Mouse (Mus musculus): ENCODE data around the gene St3gal5. TPM values are rescaled to one million over a fixed set of nuclear protein-coding genes. Genes with fewer than 3 reads are reported as not detected.

St3gal5 gene
- polyA plus RNA-seq, 1 experiment from 2014 or later: 62.1 TPM

DNA sequence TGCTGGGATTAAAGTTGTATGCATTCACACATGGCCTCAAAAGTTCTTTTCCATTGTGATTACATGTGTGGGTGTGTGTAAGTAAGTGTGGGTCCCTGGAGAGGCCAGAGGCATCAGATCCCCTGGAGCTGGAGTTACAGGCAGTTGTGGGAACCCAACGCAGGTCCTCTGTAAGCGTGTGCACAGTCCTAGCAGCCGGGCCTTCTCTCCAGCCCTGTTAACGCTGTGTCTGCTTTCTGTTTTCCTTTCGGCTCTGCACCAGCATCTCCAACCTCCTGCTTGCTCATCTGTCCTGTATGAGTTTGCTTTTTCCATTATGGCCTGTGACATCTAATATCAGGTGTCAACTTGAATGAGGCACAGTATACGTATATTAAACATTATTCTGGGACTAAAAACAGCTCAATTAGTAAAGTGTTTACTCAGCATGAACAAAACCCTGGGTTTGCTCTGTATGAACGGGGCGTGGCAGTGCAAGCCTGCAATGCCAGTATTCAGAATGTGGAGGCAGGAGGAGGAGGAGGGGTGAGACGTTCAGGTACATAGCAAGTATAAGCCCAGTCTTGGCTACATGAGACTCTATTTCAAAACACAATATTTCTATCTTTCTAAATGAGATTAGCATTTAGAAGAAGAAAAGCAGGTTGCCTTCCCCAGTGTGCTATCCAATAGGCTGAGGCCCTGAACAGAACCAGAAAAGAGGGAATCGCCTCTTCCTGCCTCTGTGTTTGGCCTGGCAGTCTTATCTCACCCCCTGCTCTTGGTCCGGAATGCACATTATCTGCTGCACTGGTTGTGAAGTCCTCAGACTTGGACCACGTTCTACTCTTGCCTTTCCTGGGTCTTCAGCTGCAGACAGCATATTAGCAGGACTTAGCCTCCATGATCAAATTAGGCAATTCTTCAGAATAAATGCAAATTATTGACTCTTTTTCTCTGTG lies 82.4 kb downstream of the St3gal5 start:
- Histone ChIP-seq H3K27ac (no peak overlapping the region), H3K4me1 (no peaks in the 10 kb centered on the region), H3K36me3 (replicated peaks) (no peaks in the 10 kb centered on the region), H3K9ac (no peak overlapping the region), H3K4me2 (no peak overlapping the region), H3K27me3 (replicated peaks) (no peaks in the 10 kb centered on the region), H3K9me3 (no peaks in the 10 kb centered on the region), H3K4me3 (no peak overlapping the region)
- no peak for ATAC-seq (replicated peaks)
- WGBS: 83% methylated on average over 12 of the region's 12 CpGs

DNA sequence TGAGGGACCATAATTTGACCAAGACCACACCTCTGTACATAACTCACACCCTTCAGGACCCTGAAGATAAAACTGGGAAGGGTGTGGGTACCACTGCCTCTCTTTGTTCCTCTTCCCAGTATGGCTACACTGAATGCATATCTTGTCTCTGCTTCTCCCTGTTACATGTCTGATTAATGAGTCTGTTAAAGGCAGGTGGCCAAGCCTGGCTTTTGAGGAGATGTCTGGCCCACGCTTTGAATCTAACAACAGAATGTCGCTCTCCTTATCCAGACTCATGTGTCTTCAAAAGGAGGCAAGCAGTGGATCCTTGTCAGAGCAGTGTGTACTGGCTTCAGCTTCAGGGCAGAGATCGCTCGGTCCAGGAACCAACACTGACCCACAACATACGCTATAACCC lies 87.2 kb downstream of the St3gal5 start:
- H3K27ac ChIP-seq: no peak overlapping the region
- peaks cover 15% of the 10 kb centered on the region for H3K27me3 ChIP-seq (replicated peaks)
- no peaks in the 10 kb centered on the region for H3K9me3 ChIP-seq
- no peak overlapping the region for H3K4me3 ChIP-seq
- H3K4me1 ChIP-seq: peaks cover 10% of the 10 kb centered on the region
- ATAC-seq (replicated peaks): no peak
- H3K4me2 ChIP-seq: no peak overlapping the region
- no peaks in the 10 kb centered on the region for H3K36me3 ChIP-seq (replicated peaks)
- H3K9ac ChIP-seq: no peak overlapping the region
- 89% methylated on average over 5 of the region's 5 CpGs for WGBS

DNA sequence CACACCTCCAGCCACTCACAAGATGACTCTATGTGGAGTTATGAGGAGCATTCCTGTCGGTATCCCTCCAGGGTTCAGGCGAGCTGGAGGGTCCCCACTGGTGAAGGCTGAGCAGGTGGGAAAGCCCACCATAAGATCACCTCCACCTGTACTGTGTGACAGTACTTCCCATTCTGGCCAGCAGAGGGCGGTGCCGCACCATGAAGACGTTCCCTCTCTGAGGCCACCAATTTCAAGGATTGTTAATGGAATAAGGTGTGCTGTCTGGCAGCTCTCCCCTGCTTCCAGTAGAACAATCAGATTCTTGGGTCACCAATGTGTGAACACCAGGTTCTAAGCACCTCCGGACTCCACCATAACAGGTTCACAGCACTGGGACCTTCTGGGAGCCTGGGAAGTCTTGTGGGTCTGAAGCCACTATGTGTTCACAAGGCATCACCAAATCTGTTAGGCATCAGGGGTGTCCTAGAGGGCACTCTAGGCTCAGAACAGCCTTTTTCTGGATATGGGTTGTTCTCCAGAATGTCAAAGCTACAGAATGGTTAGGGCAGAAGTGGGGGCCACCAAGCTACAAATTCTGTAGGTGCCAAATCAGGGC lies 88.6 kb downstream of the St3gal5 start:
- Histone ChIP-seq H3K27me3 (replicated peaks) (peaks cover 19% of the 10 kb centered on the region), H3K9me3 (no peaks in the 10 kb centered on the region), H3K27ac (no peak overlapping the region), H3K9ac (no peak overlapping the region), H3K36me3 (replicated peaks) (no peaks in the 10 kb centered on the region), H3K4me1 (peaks cover 11% of the 10 kb centered on the region), H3K4me3 (no peak overlapping the region), H3K4me2 (no peak overlapping the region)
- ATAC-seq (replicated peaks): peak; percentile 75
- WGBS: 5% methylated on average over 6 of the region's 6 CpGs

DNA sequence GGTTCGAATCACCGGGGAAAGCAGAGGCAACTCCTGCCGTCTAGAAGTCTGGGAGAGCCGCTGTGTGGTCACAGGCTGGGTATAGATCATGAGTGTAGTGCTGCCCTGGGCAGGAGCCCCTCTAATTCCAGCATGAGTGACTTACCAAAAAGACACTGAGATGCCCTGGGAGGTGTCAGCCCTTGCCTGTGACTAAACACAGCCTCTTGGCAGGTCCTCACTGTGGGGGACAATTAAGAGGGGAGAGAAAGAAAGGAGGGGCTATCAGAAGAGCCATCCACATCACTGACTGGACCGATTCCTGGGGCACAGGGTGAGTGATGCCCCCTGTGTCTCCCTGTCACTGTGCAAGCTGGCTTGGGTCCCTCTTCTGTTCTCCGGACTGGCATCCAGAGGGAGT lies 89.4 kb downstream of the St3gal5 start:
- no peak for ATAC-seq (replicated peaks)
- 79% methylated on average over 6 of the region's 6 CpGs for WGBS
- Histone ChIP-seq H3K4me2 (no peak overlapping the region), H3K4me1 (peaks cover 11% of the 10 kb centered on the region), H3K4me3 (no peak overlapping the region), H3K9ac (no peak overlapping the region), H3K27ac (no peak overlapping the region), H3K27me3 (replicated peaks) (peaks cover 19% of the 10 kb centered on the region), H3K9me3 (no peaks in the 10 kb centered on the region), H3K36me3 (replicated peaks) (no peaks in the 10 kb centered on the region)

DNA sequence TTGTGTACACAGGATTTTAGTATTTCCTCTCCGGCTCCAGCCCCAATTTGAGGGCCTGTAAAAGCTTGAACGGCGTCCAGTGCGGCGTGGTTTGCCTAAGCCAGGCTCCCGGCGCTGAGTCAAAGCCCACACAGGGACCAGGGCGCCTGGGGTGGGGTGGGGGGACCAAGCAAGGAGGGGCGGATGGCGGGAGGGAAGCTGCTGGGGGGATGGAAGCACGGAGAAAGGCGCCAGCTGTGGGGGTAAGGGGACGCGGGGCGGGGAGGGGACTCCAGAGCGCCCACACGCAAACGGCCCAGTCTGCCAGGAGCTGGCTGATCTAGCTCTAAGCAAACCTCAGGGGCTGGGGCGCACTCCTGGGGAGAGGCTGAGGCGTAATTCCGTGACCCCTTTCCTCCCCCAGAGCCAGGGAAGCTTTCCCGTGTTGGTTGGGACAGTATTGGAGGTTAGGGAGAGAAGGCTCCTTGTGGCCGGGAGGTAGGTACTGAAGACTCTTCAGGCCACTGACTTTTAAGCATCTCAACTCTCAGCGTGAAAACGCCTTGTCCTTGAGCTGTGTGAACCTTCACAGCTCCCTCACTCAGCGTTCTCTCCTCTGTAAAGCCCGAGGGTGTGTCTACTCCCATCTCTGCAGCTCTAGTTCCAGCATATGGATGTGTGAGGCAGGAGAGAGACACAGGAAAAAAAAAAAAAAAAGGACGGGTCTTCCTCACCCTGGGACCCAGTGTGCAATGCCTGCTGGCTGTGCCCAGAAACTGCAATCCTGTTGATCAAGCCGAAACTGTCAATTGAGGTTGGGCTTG lies 91.9 kb downstream of the St3gal5 start:
- Histone ChIP-seq H3K27ac (no peak overlapping the region), H3K36me3 (replicated peaks) (no peaks in the 10 kb centered on the region), H3K27me3 (replicated peaks) (peaks cover 19% of the 10 kb centered on the region), H3K4me3 (peak overlapping the region; percentile 7; the same call in 1 of the 2 replicates), H3K4me1 (peaks cover 11% of the 10 kb centered on the region), H3K9ac (no peak overlapping the region), H3K9me3 (no peaks in the 10 kb centered on the region), H3K4me2 (peak overlapping the region; percentile 48)
- WGBS: 2% methylated on average over 28 of the region's 29 CpGs
- ATAC-seq (replicated peaks): no peak

DNA sequence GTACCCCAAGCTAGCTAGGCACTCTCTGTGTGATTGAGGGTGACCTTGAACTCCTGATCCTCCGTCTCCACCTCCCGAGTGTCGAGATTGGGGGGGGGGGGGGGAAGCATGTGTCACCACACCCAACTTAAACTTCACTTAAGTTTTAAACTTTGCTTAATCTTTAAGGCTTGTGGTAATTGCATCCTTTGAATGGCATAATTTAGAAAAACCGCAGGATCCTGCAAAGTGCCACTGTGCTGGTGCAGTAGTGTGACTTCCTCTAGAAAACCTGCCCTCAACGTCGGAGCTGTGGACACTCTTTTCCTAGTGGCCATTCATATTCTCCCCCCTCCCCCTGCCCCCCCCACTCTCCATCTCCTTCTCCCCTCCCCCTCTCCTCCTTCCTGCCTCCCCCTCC lies 92.7 kb downstream of the St3gal5 start:
- no peak for ATAC-seq (replicated peaks)
- Histone ChIP-seq H3K36me3 (replicated peaks) (no peaks in the 10 kb centered on the region), H3K27me3 (replicated peaks) (peaks cover 19% of the 10 kb centered on the region), H3K27ac (no peak overlapping the region), H3K9ac (no peak overlapping the region), H3K4me1 (peaks cover 11% of the 10 kb centered on the region), H3K9me3 (no peaks in the 10 kb centered on the region), H3K4me3 (no peak overlapping the region), H3K4me2 (no peak overlapping the region)
- WGBS: 39% methylated on average over 6 of the region's 6 CpGs

DNA sequence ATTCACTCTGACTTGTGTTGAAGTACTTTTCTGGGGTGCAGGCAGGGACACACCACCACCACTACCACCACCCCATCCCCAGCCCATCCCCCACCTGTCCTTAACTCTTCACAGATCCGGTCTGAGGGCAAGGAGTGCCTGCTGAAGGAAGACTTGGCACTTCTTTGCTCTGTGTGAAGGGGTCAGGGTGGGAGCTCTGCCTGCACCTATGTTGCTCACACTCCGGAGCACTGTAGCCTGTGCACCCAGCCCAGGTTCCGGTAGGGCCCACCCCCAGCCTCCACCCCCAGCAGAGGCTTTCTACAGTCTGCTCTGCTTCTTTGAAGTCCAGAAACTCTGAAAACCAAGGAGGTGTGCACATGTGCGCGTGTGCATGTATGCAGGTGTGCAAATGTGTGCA lies 93.2 kb downstream of the St3gal5 start:
- no peak overlapping the region for H3K27ac ChIP-seq
- no peaks in the 10 kb centered on the region for H3K9me3 ChIP-seq
- no peak overlapping the region for H3K9ac ChIP-seq
- H3K4me1 ChIP-seq: peaks cover 11% of the 10 kb centered on the region
- H3K36me3 ChIP-seq (replicated peaks): no peaks in the 10 kb centered on the region
- no peak overlapping the region for H3K4me3 ChIP-seq
- 72% methylated on average over 5 of the region's 5 CpGs for WGBS
- H3K27me3 ChIP-seq (replicated peaks): peaks cover 19% of the 10 kb centered on the region
- H3K4me2 ChIP-seq: no peak overlapping the region
- ATAC-seq (replicated peaks): no peak

DNA sequence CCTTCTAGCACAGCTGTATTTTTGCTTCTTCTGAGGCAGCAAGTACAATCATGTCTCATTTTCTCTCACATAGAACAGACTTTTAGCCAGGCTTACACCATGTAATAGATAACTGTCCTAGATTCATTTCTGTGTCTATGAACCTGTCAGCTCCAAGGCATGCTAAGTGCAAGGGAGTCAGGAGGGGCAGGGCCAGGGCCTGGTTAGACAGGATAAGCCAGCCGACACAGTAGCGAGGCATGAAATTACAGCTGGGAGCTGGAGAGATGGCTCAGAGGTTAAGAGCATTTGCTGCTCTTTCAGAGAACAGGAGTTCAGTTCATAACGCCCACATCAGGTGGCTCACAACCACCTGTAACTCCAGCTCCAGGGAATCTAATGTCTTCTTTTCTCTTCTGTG lies 99.3 kb downstream of the St3gal5 start:
- no peak overlapping the region for H3K9ac ChIP-seq
- no peaks in the 10 kb centered on the region for H3K9me3 ChIP-seq
- no peak overlapping the region for H3K27ac ChIP-seq
- WGBS: 88% methylated on average over 3 of the region's 3 CpGs
- no peak overlapping the region for H3K4me2 ChIP-seq
- H3K36me3 ChIP-seq (replicated peaks): no peaks in the 10 kb centered on the region
- H3K27me3 ChIP-seq (replicated peaks): no peaks in the 10 kb centered on the region; the same call in none of the 2 replicates
- ATAC-seq (replicated peaks): no peak
- H3K4me1 ChIP-seq: peaks cover 5% of the 10 kb centered on the region; the same call in 1 of the 2 replicates
- H3K4me3 ChIP-seq: no peak overlapping the region

DNA sequence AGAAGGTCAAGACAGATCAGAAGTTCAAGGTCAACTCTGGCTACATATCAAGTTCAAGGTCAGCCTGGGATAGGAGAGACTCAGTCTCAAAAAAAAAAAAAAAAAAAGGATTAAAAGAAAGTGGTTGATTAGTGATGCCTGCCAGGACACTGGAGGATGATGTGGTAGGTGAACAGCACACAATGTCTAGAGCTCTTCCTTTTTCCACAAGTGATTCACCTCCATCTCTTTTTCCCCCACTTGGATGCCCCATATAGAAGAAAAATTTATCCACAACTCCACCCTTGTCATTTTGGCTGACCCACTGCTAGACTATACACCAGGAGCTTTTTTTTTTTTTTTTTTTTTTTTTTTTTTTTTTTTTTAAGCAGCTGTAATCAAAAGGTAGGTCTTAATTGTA lies 100.1 kb downstream of the St3gal5 start:
- no peak overlapping the region for H3K4me2 ChIP-seq
- no peaks in the 10 kb centered on the region; the same call in 1 of the 2 replicates for H3K27me3 ChIP-seq (replicated peaks)
- H3K27ac ChIP-seq: no peak overlapping the region
- H3K4me1 ChIP-seq: peaks cover 5% of the 10 kb centered on the region; the same call in 1 of the 2 replicates
- no peaks in the 10 kb centered on the region for H3K9me3 ChIP-seq
- ATAC-seq (replicated peaks): no peak
- H3K9ac ChIP-seq: no peak overlapping the region
- no peaks in the 10 kb centered on the region for H3K36me3 ChIP-seq (replicated peaks)
- no peak overlapping the region for H3K4me3 ChIP-seq

DNA sequence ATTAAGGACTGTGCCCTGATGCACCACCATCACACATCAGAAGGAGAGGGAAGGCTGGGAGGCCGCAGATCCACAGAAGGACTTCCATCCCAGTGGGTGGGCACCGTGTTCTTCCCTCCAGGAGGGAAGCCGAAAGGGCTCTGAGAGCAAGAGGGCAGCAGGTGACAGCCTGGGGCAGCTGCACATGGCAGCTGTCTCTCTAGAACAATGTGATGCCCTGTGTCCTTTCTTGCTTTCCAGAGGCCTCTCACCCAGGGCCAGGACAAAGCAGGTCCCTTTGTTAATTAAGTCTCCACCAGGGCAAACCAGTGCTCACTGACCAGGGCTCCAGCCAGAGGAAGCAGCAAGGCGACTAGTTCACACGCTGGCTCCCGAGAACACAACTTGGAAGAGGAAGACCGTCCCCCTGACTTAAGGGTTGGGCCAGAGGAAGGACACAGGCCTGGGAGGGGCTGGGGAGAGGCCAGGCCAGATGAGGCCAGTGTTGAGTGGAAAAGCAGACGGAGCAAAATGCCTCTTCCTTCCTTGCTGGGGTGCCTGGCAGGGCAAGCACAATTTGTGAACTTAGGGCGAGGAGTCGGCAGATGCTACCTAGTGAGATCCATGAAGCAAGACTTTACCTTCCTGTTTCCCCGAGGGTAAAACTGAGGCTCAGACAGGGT lies 103.3 kb downstream of the St3gal5 start:
- Histone ChIP-seq H3K27me3 (replicated peaks) (no peaks in the 10 kb centered on the region), H3K4me1 (peaks cover 5% of the 10 kb centered on the region; the same call in 1 of the 2 replicates), H3K36me3 (replicated peaks) (no peaks in the 10 kb centered on the region), H3K9ac (no peak overlapping the region), H3K4me3 (no peak overlapping the region), H3K27ac (no peak overlapping the region), H3K4me2 (no peak overlapping the region), H3K9me3 (no peaks in the 10 kb centered on the region)
- ATAC-seq (replicated peaks): no peak
- WGBS: 41% methylated on average over 11 of the region's 11 CpGs

DNA sequence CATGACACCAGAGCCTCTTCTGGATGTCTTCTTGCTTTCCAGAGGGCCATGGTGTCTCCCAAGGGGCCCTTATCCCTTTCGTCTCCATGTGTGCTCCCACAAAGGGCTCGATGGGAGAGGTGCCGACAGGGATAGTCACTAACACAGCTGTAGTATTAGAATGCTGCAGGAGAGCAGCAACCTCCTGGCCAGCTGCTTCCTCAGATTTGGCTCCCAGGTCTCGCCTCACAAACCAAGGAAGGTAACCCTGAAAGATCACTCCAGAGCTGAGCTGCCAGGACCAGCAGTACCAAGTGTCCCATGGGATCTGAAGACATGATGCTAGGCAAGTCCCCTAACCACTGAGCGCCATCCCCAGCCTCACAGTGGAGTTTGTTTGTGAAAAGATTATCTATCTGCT lies 105.3 kb downstream of the St3gal5 start:
- no peak overlapping the region for H3K9ac ChIP-seq
- H3K4me3 ChIP-seq: no peak overlapping the region
- H3K27ac ChIP-seq: no peak overlapping the region
- peaks cover 5% of the 10 kb centered on the region; the same call in 1 of the 2 replicates for H3K4me1 ChIP-seq
- 81% methylated on average over 5 of the region's 5 CpGs for WGBS
- no peaks in the 10 kb centered on the region for H3K9me3 ChIP-seq
- no peak overlapping the region for H3K4me2 ChIP-seq
- no peak for ATAC-seq (replicated peaks)
- no peaks in the 10 kb centered on the region for H3K36me3 ChIP-seq (replicated peaks)
- no peaks in the 10 kb centered on the region for H3K27me3 ChIP-seq (replicated peaks)

DNA sequence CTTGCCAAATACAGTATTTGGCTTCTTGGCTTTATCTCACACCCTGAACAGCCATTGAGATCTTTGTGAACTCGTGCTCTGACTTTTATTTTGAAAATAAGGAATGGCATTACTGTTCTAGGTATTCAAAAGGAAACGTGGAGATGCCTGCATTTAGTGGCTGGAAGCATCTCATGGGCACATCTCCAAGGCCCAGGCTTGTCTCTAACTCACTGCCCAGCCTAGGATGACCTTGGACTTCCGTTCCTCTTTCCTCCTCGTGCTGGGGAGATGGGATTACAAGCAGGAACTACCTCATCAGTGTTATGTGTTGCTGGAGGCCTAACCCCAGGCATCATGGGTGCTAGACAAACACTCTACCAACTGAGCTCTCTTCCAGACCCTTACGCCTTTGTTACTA lies 105.9 kb downstream of the St3gal5 start:
- 77% methylated on average over 5 of the region's 5 CpGs for WGBS
- Histone ChIP-seq H3K4me1 (peaks cover 5% of the 10 kb centered on the region; the same call in 1 of the 2 replicates), H3K9ac (no peak overlapping the region), H3K4me2 (no peak overlapping the region), H3K9me3 (no peaks in the 10 kb centered on the region), H3K27me3 (replicated peaks) (no peaks in the 10 kb centered on the region), H3K36me3 (replicated peaks) (no peaks in the 10 kb centered on the region), H3K4me3 (no peak overlapping the region), H3K27ac (no peak overlapping the region)
- no peak for ATAC-seq (replicated peaks)

All from midbrain, embryonic 15.5 days (tissue).